Mouse (Mus musculus) cerebellum, adult 2 months (tissue): ENCODE measurements at regions not wholly inside any gene's neighbourhood (a gene's known extent, or its start where the extent isn't known, plus 50 kb on each side); places are given as distances from the start of the nearest gene placed in this dataset.

Experiments used
- DNase-seq, 2 experiments: peaks; one replicate each; pipeline ENCODE4 v3.0.0; 2021
- H3K27ac ChIP-seq: fragments of 200-500 bp; 2 replicates; pipeline ENCODE4 v1.5.1; 2012; ENCODE audit warnings: low read length, control low read depth, inconsistent platforms; ENCODE audit not compliant: insufficient read depth
- H3K27me3 ChIP-seq: fragments of 200-500 bp; 2 replicates; pipeline ENCODE4 v1.6.1; 2012; ENCODE audit warnings: inconsistent platforms, mild to moderate bottlenecking, low read length, moderate library complexity; ENCODE audit not compliant: control insufficient read depth, insufficient read depth
- H3K4me1 ChIP-seq: fragments of 200-500 bp; 2 replicates; pipeline ENCODE4 v1.6.1; 2011; ENCODE audit warnings: low read length; ENCODE audit not compliant: control insufficient read depth, insufficient read depth
- H3K4me3 ChIP-seq: fragments of 200-500 bp; replicated peaks from 2 replicates; pipeline ENCODE3; 2011; ENCODE audit warnings: mild to moderate bottlenecking, low read depth, low read length, control low read depth; ENCODE audit not compliant: insufficient read depth
- CTCF ChIP-seq: fragments of 200-500 bp; IDR thresholded peaks from 2 replicates; pipeline ENCODE4 v1.5.1; 2011; ENCODE audit warnings: low read depth, mild to moderate bottlenecking, control low read depth, low read length, moderate library complexity, borderline replicate concordance; ENCODE audit not compliant: insufficient read depth
- POLR2A ChIP-seq: fragments of 200-500 bp; IDR thresholded peaks from 2 replicates; pipeline ENCODE4 v1.6.1; 2011; ENCODE audit warnings: low read length, control low read depth, borderline replicate concordance; ENCODE audit not compliant: insufficient read depth
- WGBS: fragments of 180-500 bp; shearing (Covaris S2); methylation state at CpG from one replicate; pipeline ENCODE4 v1.1.7; 2018; 5-methylcytosine and 5-hydroxymethylcytosine counted together

DNA sequence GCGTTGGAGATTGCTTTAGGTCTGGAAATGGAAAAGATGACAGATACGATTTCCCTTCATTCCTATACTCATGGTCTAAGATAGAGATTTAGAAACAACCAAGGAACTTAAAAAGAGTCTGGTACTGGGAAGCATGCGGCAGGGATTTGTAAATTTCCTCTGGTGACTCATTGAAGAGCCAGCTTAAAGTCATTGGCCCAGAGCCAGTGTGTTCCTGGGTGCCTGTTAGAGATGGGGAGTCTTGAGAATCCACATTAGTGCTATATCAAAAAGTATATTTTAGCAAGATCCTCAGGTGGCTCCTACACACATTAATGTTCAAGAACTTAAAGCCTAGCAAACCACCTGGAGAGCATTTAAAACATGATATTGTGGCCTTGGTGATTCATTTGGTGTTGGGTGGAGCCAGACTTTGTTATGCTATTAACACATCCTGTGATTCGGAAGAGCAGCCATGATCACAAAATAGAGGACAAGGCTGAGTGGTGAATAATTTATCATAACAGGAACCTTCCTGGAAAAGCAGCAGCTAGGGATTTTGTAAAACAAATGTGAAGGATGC is 67.8 kb upstream of the Nectin3 start:
- H3K4me3 ChIP-seq = no peak overlapping the region
- no peaks in the 10 kb centered on the region; the same call in 1 of the 2 replicates for H3K27me3 ChIP-seq
- peak in 1 of 2 experiments; percentile 11 for DNase-seq
- TF ChIP-seq CTCF (no peak), POLR2A (no peak)
- 87% methylated on average over 4 of the region's 4 CpGs for WGBS
- peaks cover 3% of the 10 kb centered on the region; the same call in 1 of the 2 replicates for H3K4me1 ChIP-seq
- no peak overlapping the region for H3K27ac ChIP-seq

DNA sequence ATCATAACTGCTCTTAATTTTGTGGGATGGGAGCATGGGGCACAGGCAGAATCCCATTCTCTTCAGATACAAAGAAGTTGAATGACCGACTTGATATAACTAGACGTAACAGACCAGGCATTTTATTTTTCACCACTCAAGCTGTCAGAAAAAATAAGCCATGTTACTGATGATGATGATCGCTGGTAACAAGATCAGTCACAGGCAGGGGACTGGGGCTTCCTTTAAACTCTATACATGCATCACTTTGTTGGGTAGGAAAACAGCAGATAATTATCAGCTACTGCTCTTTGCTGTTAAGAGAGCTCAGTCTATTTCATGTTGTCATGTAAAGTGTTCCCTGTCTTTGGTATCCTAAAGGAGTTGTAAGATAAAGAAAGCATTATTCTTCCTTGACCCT is 59.0 kb upstream of the Nectin3 start:
- no peak overlapping the region for H3K4me3 ChIP-seq
- H3K27ac ChIP-seq = no peak overlapping the region
- 76% methylated on average over 3 of the region's 3 CpGs for WGBS
- H3K27me3 ChIP-seq = no peaks in the 10 kb centered on the region
- DNase-seq = no peak
- no peaks in the 10 kb centered on the region for H3K4me1 ChIP-seq
- TF ChIP-seq CTCF (no peak), POLR2A (no peak)

DNA sequence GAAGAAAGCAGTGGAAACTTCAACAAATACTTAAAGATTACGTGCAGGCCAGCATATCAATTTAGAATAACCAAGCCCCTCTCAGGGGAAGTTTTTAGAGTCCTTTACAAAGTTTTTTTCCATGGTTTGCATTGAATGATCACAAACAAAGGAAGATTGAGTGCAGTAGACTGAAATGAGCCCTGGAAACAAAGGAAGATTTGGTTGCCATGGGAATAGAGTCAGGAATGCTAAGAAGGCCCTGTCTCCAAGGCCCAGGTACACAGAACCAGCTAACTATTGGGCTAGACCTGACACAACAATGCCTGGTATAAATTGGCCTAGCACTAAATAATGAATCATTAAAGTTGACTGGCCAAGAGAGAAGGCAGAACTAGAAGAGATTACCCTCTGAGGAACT is 49.9 kb upstream of the Nectin3 start:
- H3K4me3 ChIP-seq = no peak overlapping the region
- WGBS = 88% methylated on average over 1 of the region's 1 CpGs
- TF ChIP-seq POLR2A (no peak), CTCF (no peak)
- H3K27ac ChIP-seq = no peak overlapping the region
- H3K4me1 ChIP-seq = no peaks in the 10 kb centered on the region
- H3K27me3 ChIP-seq = no peaks in the 10 kb centered on the region
- no peak for DNase-seq
